In the genomic region with DNA sequence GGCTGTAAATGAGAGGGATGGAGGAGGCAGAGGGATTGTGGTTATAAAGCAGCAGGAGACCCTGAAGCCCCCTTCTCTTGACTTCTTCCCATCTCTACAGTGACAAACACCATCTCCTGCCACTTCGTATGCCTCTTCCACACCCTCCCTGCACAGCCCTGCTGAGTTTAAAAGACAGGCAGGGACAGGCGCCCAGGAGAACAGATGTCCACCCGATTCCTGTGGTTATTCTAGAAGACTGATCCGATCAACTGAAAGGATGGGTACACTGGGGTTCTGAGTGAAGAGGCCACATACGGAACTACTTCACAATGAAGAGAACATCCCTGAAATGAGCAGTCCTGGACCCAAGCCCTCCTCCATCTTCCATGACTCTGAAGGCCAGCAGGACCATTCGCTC, we compare ENCODE assay signal across 21 mouse cellular contexts. TPM values are rescaled to one million over a fixed set of nuclear protein-coding genes. Genes with fewer than 3 reads are reported as not detected.
"Had no signal": no experiment of that assay in that cellular context is flagged by ENCODE, and none has a peak within 500 bp of the region (broad histone marks: within the 10 kb centered on the region; RNA-seq: fewer than 3 reads in every experiment).

No protein-coding gene starts in this region.

- H3K9ac ChIP-seq: lung, embryonic 15.5 days; midbrain, embryonic 13.5 days; midbrain, embryonic 15.5 days; neural tube, embryonic 12.5 days; stomach, embryonic 15.5 days had no signal

- ATAC-seq: lung, postnatal 0 days; midbrain, embryonic 13.5 days; midbrain, embryonic 15.5 days had no signal

- DNase-seq: lung, adult 2 months; lung, postnatal 14 days; lung, postnatal 36 days; retina, postnatal 1 day; right cerebral cortex, adult 18-20 months; right cerebral cortex, postnatal 25 days; right cerebral cortex, postnatal 4 days; spleen, adult 18-20 months; thymus, adult 2 months; thymus, postnatal 25 days; thymus, postnatal 4 days had no signal

- H3K27ac ChIP-seq: lung, embryonic 15.5 days; macrophage; midbrain, embryonic 13.5 days; midbrain, embryonic 15.5 days; neural tube, embryonic 12.5 days; stomach, embryonic 15.5 days; stomach, postnatal 0 days had no signal

- H3K4me1 ChIP-seq: lung, embryonic 15.5 days; megakaryocyte, embryonic 14.5 days; neural tube, embryonic 12.5 days; stomach, embryonic 15.5 days had no signal

- H3K36me3 ChIP-seq: lung, embryonic 15.5 days; stomach, embryonic 15.5 days had no signal

- H3K4me3 ChIP-seq: lung, embryonic 15.5 days; megakaryocyte, embryonic 14.5 days; midbrain, embryonic 13.5 days; midbrain, embryonic 15.5 days; neural tube, embryonic 12.5 days; stomach, embryonic 15.5 days had no signal

- H3K4me2 ChIP-seq: lung, embryonic 15.5 days; midbrain, embryonic 11.5 days; midbrain, embryonic 13.5 days; midbrain, embryonic 15.5 days; neural tube, embryonic 12.5 days; stomach, embryonic 15.5 days had no signal

- H3K27me3 ChIP-seq: lung, embryonic 15.5 days; midbrain, embryonic 13.5 days; midbrain, embryonic 15.5 days; neural tube, embryonic 12.5 days; stomach, embryonic 15.5 days had no signal

- H3K9me3 ChIP-seq: lung, embryonic 15.5 days; megakaryocyte, embryonic 14.5 days; midbrain, embryonic 13.5 days; midbrain, embryonic 15.5 days; neural tube, embryonic 12.5 days; stomach, embryonic 15.5 days had no signal

RNA-seq across cellular contexts. Expression of a gene that starts 35.3 kb away (rescaled TPM):
- polyA plus RNA-seq: macrophage had no signal
